Mouse (Mus musculus) layer of hippocampus, adult 8-10 months (tissue): ENCODE data around the gene Rgl1. TPM values are rescaled to one million over a fixed set of nuclear protein-coding genes. Genes with fewer than 3 reads are reported as not detected.
"Not testable (repeated sequence)": the region's sequence is repeated elsewhere in the genome, so short reads cannot be mapped to it uniquely, and the experiment has no call there.

Experiments
- DNase-seq, 2 experiments: peaks; one replicate each; pipeline ENCODE4 v3.0.0; 2022; ENCODE audit warnings: low spot score in 2 of 2
- total RNA-seq, 4 experiments: library from RNA; stranded (reverse); gene quantifications; 2 replicates each; pipeline ENCODE4 v1.2.4; 2022

Gene Rgl1
- total RNA-seq, 4 experiments from 2014 or later = 109 to 161 (median 127) TPM

GRCm38 (mm10) chr1:152660436-152660835 is 105.7 kb downstream of the Rgl1 start:
- no peak for DNase-seq

GRCm38 (mm10) chr1:152659961-152660360 is 106.2 kb downstream of the Rgl1 start:
- no peak for DNase-seq

GRCm38 (mm10) chr1:152656601-152657000 is 109.5 kb downstream of the Rgl1 start:
- DNase-seq = no peak

- no peak for DNase-seq
Observed at GRCm38 (mm10) chr1:152654851-152655250, 111.3 kb downstream of the Rgl1 start.

- DNase-seq = no peak
Observed at GRCm38 (mm10) chr1:152651495-152651874, 114.7 kb downstream of the Rgl1 start.

- DNase-seq = no peak
Observed at GRCm38 (mm10) chr1:152650856-152651494, 115.2 kb downstream of the Rgl1 start.

- DNase-seq = no peak
Observed at GRCm38 (mm10) chr1:152648052-152648451, 118.1 kb downstream of the Rgl1 start.

- DNase-seq = not testable (repeated sequence)
Observed at GRCm38 (mm10) chr1:152642207-152642606, 123.9 kb downstream of the Rgl1 start.

- DNase-seq = peak; percentile 58 to 75
Observed at GRCm38 (mm10) chr1:152640195-152640981, 125.8 kb downstream of the Rgl1 start.

- DNase-seq = no peak
Observed at GRCm38 (mm10) chr1:152639344-152639743, 126.8 kb downstream of the Rgl1 start.

- no peak for DNase-seq
Observed at GRCm38 (mm10) chr1:152634638-152635037, 131.5 kb downstream of the Rgl1 start.

- DNase-seq = no peak
Observed at GRCm38 (mm10) chr1:152629780-152630179, 136.4 kb downstream of the Rgl1 start.

GRCm38 (mm10) chr1:152625651-152626050 is 140.5 kb downstream of the Rgl1 start:
- DNase-seq = no peak

- peak in 1 of 2 experiments; percentile 42 for DNase-seq
Observed at GRCm38 (mm10) chr1:152624644-152625454, 141.3 kb downstream of the Rgl1 start.

GRCm38 (mm10) chr1:152623375-152624270 is 142.5 kb downstream of the Rgl1 start:
- DNase-seq = no peak

- no peak for DNase-seq
Observed at GRCm38 (mm10) chr1:152622765-152623211, 143.4 kb downstream of the Rgl1 start.

GRCm38 (mm10) chr1:152621624-152622023 is 144.5 kb downstream of the Rgl1 start:
- DNase-seq = no peak

GRCm38 (mm10) chr1:152619396-152619795 is 146.8 kb downstream of the Rgl1 start:
- no peak for DNase-seq

GRCm38 (mm10) chr1:152618896-152619295 is 147.3 kb downstream of the Rgl1 start:
- DNase-seq = no peak

GRCm38 (mm10) chr1:152618381-152618780 is 147.8 kb downstream of the Rgl1 start:
- DNase-seq = no peak
